Mouse (Mus musculus) liver, embryonic 14 days (tissue): ENCODE data around the gene Myoz2. TPM values are rescaled to one million over a fixed set of nuclear protein-coding genes. Genes with fewer than 3 reads are reported as not detected.

ENCODE experiments used
- polyA plus RNA-seq: library from polyadenylated mRNA; depleted of rRNA; stranded (reverse); fragments of >200 nt; gene quantifications from 2 replicates; pipeline ENCODE4 v1.2.3, GENCODE M21; 2012; rRNA removed

Myoz2 gene
- polyA plus RNA-seq = 0.02 and 0.67 TPM in 2 replicates

DNA sequence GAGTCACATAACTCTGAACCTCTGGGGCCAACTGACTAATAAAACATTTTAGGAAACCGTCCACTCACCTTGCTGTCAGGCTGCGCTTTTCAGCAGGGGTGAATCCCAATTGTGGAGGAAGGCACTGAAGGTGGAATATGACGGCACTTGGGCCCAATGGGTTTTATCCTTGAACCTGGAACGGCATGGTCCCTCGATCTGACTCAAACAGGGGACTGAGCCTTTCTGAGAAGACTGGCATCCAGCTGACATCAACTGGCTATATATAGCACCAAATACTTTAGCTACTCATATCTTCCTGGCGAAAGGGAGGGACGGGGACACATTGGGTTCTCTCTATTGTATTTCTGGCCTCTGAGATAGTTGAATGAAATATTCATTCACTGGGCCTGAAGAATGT is at the start of gene Myoz2:
Gene Myoz2, minus strand, starts transcription at position 264 of the 400 bp plus-strand sequence.

DNA sequence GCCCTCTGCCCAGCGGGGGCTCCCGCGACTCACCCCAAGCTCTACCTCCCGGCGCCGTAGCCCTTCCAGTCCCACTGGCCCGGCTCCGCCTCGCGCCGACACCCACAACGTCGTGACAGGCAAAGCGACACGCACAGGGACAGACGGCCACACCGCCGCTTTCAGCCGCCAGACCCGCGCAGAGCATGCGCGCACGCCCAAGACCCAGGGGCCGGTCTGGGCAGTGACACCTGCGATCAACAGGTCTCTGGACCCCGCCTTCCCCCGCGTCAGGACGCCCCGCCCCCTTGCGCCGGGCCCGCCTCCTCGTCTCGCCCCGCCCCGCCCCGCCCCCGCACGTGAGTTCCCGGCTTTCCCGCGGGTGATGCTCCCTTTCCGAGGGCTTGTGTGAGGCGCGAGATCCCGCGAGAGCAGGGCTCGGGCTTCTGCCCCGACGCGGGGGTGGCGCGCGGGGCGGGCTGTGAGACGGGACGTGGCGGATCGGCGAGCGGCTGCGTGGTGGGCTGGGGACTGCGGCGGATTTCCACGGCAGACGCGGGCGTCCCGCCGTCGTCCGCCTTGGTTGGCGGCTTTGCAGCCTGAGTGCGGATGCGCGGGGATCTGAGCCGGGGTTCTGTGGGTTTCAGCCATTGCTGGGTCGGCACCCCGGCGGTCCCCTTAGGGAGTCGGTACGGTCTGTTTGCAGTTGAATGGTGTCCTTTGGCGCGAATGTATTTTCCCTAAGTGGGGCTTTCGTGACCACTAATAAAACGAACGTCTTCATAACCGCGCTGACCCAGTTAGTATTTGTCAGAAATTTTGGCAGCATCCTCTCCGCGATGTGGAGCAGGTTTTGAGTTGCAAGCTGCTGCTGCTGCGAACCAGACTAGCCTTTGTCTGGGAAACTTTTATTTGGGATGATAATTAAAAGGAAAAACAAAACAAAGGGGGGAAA is 50.3 kb downstream of the Myoz2 start, which contains the start of gene Usp53:
Gene Usp53, minus strand, starts transcription at position 262 of the 934 bp plus-strand sequence.

Other genes starting within 250 kb of the Myoz2 start
- 9.2 and 9.4 TPM in 2 replicates for gene Fabp2, start 139.9 kb downstream of the Myoz2 start, polyA plus RNA-seq
- not detected in 2 replicates for gene Gm10959, start 115.7 kb downstream of the Myoz2 start, polyA plus RNA-seq
- 40.2 and 40.8 TPM in 2 replicates for gene 1810037I17Rik, start 110.8 kb downstream of the Myoz2 start, polyA plus RNA-seq
- gene Usp53, start 50.5 kb downstream of the Myoz2 start, polyA plus RNA-seq = 0.85 and 0.99 TPM in 2 replicates
- 0.05 and 0.14 TPM in 2 replicates for gene Synpo2, start 201.1 kb upstream of the Myoz2 start, polyA plus RNA-seq
- 8.3 and 9.7 TPM in 2 replicates for gene Sec24d, start 232.4 kb upstream of the Myoz2 start, polyA plus RNA-seq